Mouse (Mus musculus): ENCODE measurements around the gene Klhl36. TPM values are rescaled to one million over a fixed set of nuclear protein-coding genes. Genes with fewer than 3 reads are reported as not detected.
"Not testable (repeated sequence)": the region's sequence is repeated elsewhere in the genome, so short reads cannot be mapped to it uniquely, and the experiment has no call there.

Gene Klhl36
- polyA plus RNA-seq, 1 experiment from 2014 or later = 11.4 TPM

GRCm38 (mm10) chr8:119838983-119839340 is 23.1 kb upstream of the Klhl36 start:
- no peak overlapping the region for H3K27ac ChIP-seq (ENCODE audit: low read length)

GRCm38 (mm10) chr8:119839419-119840021 is 22.5 kb upstream of the Klhl36 start:
- Histone ChIP-seq H3K9ac (ENCODE audit: low read length) (peak overlapping the region; percentile 84), H3K4me1 (ENCODE audit: control insufficient read depth, insufficient read depth, low read length) (peaks cover 13% of the 10 kb centered on the region), H3K27ac (ENCODE audit: low read length) (peak overlapping the region; percentile 66; the same call in 1 of the 2 replicates), H3K9me3 (replicated peaks; ENCODE audit: control insufficient read depth, low read length) (no peaks in the 10 kb centered on the region), H3K36me3 (ENCODE audit: control insufficient read depth, insufficient read depth) (no peaks in the 10 kb centered on the region), H3K4me3 (ENCODE audit: low read length) (peak overlapping the region; percentile 73), H3K4me2 (ENCODE audit: low read depth, low read length) (peak overlapping the region; percentile 94), H3K27me3 (ENCODE audit: control insufficient read depth, insufficient read depth, low read length) (no peaks in the 10 kb centered on the region)
- no peak; the same call in 1 of the 2 replicates for ATAC-seq (replicated peaks; ENCODE audit: extremely low read depth, insufficient read depth, low FRiP score)
- WGBS = 38% methylated on average over 14 of the region's 14 CpGs

More at GRCm38 (mm10) chr8:119838983-119839340, 23.1 kb upstream of the Klhl36 start:
- Histone ChIP-seq H3K4me3 (ENCODE audit: low read length) (peak overlapping the region; percentile 73), H3K4me1 (ENCODE audit: control insufficient read depth, insufficient read depth, low read length) (peaks cover 11% of the 10 kb centered on the region), H3K27me3 (ENCODE audit: control insufficient read depth, insufficient read depth, low read length) (no peaks in the 10 kb centered on the region), H3K36me3 (ENCODE audit: control insufficient read depth, insufficient read depth) (no peaks in the 10 kb centered on the region), H3K9me3 (replicated peaks; ENCODE audit: control insufficient read depth, low read length) (no peaks in the 10 kb centered on the region), H3K9ac (ENCODE audit: low read length) (no peak overlapping the region; the same call in 1 of the 2 replicates), H3K4me2 (ENCODE audit: low read depth, low read length) (peak overlapping the region; percentile 94)
- ATAC-seq (replicated peaks; ENCODE audit: extremely low read depth, insufficient read depth, low FRiP score) = no peak
- WGBS = 77% methylated on average over 4 of the region's 4 CpGs

- H3K4me3 ChIP-seq (ENCODE audit: low read length) = peak within 1 kb of the TSS; percentile 73
- no peaks in the 10 kb centered on the region for H3K36me3 ChIP-seq (ENCODE audit: control insufficient read depth, insufficient read depth)
- peak; percentile 97 for ATAC-seq (replicated peaks; ENCODE audit: extremely low read depth, insufficient read depth, low FRiP score)
- peak within 1 kb of the TSS; percentile 94 for H3K4me2 ChIP-seq (ENCODE audit: low read depth, low read length)
- H3K4me1 ChIP-seq (ENCODE audit: control insufficient read depth, insufficient read depth, low read length) = peaks cover 18% of the 10 kb centered on the region
- peak within 1 kb of the TSS; percentile 66 for H3K27ac ChIP-seq (ENCODE audit: low read length)
- H3K9me3 ChIP-seq (replicated peaks; ENCODE audit: control insufficient read depth, low read length) = no peaks in the 10 kb centered on the region
- under 1% methylated on average over 57 of the region's 57 CpGs for WGBS
- peak within 1 kb of the TSS; percentile 84 for H3K9ac ChIP-seq (ENCODE audit: low read length)
- H3K27me3 ChIP-seq (ENCODE audit: control insufficient read depth, insufficient read depth, low read length) = no peaks in the 10 kb centered on the region
These were observed 21.7 kb upstream of the Klhl36 start, which contains the start of gene Cotl1 for GRCm38 (mm10) chr8:119840275-119840808. Gene Cotl1, minus strand, starts transcription at chr8:119840544.

GRCm38 (mm10) chr8:119840905-119841411 is 21.1 kb upstream of the Klhl36 start:
- Histone ChIP-seq H3K9ac (ENCODE audit: low read length) (peak overlapping the region; percentile 49), H3K4me3 (ENCODE audit: low read length) (peak overlapping the region; percentile 73), H3K27me3 (ENCODE audit: control insufficient read depth, insufficient read depth, low read length) (no peaks in the 10 kb centered on the region), H3K4me2 (ENCODE audit: low read depth, low read length) (peak overlapping the region; percentile 94), H3K4me1 (ENCODE audit: control insufficient read depth, insufficient read depth, low read length) (peaks cover 18% of the 10 kb centered on the region), H3K27ac (ENCODE audit: low read length) (peak overlapping the region; percentile 11; the same call in 1 of the 2 replicates), H3K36me3 (ENCODE audit: control insufficient read depth, insufficient read depth) (no peaks in the 10 kb centered on the region), H3K9me3 (replicated peaks; ENCODE audit: control insufficient read depth, low read length) (no peaks in the 10 kb centered on the region)
- ATAC-seq (replicated peaks; ENCODE audit: extremely low read depth, insufficient read depth, low FRiP score) = no peak
- WGBS = 15% methylated on average over 8 of the region's 8 CpGs

- Histone ChIP-seq H3K9ac (ENCODE audit: low read length) (no peak overlapping the region), H3K4me2 (ENCODE audit: low read depth, low read length) (no peak overlapping the region), H3K4me1 (ENCODE audit: control insufficient read depth, insufficient read depth, low read length) (peaks cover 13% of the 10 kb centered on the region), H3K36me3 (ENCODE audit: control insufficient read depth, insufficient read depth) (no peaks in the 10 kb centered on the region), H3K27ac (ENCODE audit: low read length) (no peak overlapping the region), H3K9me3 (replicated peaks; ENCODE audit: control insufficient read depth, low read length) (no peaks in the 10 kb centered on the region), H3K4me3 (ENCODE audit: low read length) (no peak overlapping the region), H3K27me3 (ENCODE audit: control insufficient read depth, insufficient read depth, low read length) (no peaks in the 10 kb centered on the region)
- 8% methylated on average over 4 of the region's 4 CpGs for WGBS
- ATAC-seq (replicated peaks; ENCODE audit: extremely low read depth, insufficient read depth, low FRiP score) = no peak
These were observed 18.6 kb upstream of the Klhl36 start for GRCm38 (mm10) chr8:119843444-119843843.

DNA sequence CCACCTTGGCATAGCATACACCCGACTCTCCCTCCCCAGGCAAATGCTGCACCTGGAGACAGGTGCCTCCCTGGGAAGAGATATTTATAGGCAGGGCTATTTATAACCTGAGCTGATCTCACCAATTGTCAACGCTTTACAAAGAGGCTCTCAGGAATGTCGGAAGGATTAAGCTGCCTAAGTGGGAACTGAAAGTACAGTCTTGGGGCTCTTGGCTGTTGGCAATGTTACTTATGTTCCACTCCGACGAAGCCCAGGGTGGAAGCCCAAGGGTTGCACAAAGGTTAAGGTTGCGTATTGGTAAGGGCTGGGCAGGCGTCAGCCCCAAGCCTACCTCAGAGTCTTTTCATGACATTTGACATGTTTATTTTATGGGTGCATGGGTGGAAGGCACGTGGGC is 17.5 kb upstream of the Klhl36 start:
- no peaks in the 10 kb centered on the region for H3K27me3 ChIP-seq (ENCODE audit: control insufficient read depth, insufficient read depth, low read length)
- ATAC-seq (replicated peaks; ENCODE audit: extremely low read depth, insufficient read depth, low FRiP score) = no peak
- WGBS = 17% methylated on average over 8 of the region's 8 CpGs
- 0 out of 2 replicates have a peak overlapping the region, but pooled peaks have one; percentile 32 for H3K9ac ChIP-seq (ENCODE audit: low read length)
- no peaks in the 10 kb centered on the region; the same call in 1 of the 2 replicates for H3K9me3 ChIP-seq (replicated peaks; ENCODE audit: control insufficient read depth, low read length)
- peak overlapping the region; percentile 44 for H3K4me2 ChIP-seq (ENCODE audit: low read depth, low read length)
- H3K4me1 ChIP-seq (ENCODE audit: control insufficient read depth, insufficient read depth, low read length) = peaks cover 13% of the 10 kb centered on the region
- H3K4me3 ChIP-seq (ENCODE audit: low read length) = no peak overlapping the region
- no peak overlapping the region for H3K27ac ChIP-seq (ENCODE audit: low read length)
- H3K36me3 ChIP-seq (ENCODE audit: control insufficient read depth, insufficient read depth) = no peaks in the 10 kb centered on the region

GRCm38 (mm10) chr8:119845741-119846140 is 16.3 kb upstream of the Klhl36 start:
- not testable (repeated sequence) for H3K36me3 ChIP-seq (ENCODE audit: control insufficient read depth, insufficient read depth); H3K4me3 ChIP-seq (ENCODE audit: low read length); ATAC-seq (replicated peaks; ENCODE audit: extremely low read depth, insufficient read depth, low FRiP score); H3K4me2 ChIP-seq (ENCODE audit: low read depth, low read length); H3K9me3 ChIP-seq (replicated peaks; ENCODE audit: control insufficient read depth, low read length); H3K27me3 ChIP-seq (ENCODE audit: control insufficient read depth, insufficient read depth, low read length); H3K9ac ChIP-seq (ENCODE audit: low read length); H3K27ac ChIP-seq (ENCODE audit: low read length)
- 82% methylated on average over 7 of the region's 7 CpGs for WGBS
- H3K4me1 ChIP-seq (ENCODE audit: control insufficient read depth, insufficient read depth, low read length) = peaks cover 12% of the 10 kb centered on the region

DNA sequence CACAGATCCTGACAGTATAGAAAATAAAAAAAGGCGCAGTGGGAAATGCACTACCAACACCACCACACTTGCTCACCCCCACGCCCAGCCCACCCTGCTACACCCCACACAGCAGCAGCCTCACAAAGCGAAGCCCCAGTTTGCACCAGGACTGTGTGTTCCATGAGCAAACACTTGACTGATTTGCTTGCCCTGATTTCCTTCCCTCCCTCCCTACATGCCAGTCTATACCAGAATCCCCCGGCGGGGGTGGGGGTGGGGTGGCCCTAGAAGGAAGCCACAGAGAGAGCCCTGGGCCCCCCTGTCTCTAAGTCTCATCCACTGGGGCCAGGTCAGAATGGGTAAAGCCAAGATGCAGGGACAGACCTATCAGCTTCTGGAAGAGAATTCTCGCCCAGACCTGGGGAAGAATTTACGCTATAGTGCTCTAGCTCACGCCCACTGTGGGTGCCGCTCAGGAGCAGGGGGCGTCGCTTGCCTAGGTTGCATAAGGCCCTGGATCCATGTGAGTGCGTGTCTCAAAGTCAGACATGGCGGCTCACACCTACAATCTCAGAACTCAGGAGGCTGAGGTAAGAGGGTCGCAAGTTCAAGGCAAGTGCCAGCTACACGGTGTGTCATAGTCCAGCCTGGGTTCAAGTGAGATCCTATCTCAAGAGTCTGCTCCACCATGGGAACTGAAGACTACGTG is 14.7 kb upstream of the Klhl36 start:
- Histone ChIP-seq H3K4me2 (ENCODE audit: low read depth, low read length) (no peak overlapping the region), H3K4me3 (ENCODE audit: low read length) (no peak overlapping the region)

DNA sequence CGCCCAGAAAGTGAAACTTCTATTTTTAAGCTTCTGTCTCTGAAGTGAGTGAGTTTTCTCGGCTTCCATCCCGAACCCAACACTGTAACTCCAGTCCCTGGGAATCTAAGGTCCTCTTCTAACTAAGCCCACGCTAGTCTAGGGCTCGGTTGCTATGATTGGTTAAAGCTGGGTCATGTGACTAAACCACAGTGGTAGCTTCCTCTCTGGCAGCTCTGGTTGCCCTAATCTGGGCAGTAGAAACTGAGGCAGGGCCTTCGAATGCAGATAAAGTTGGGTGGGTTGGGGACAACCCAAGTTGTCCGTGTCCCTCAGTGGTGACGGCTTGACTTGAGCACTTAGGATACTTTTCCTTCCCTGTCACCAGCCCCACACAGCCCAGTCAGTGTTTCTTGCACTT is 8.5 kb upstream of the Klhl36 start:
- WGBS = 72% methylated on average over 8 of the region's 8 CpGs
- Histone ChIP-seq H3K4me3 (ENCODE audit: low read length) (no peak overlapping the region), H3K27me3 (ENCODE audit: control insufficient read depth, insufficient read depth, low read length) (no peaks in the 10 kb centered on the region; the same call in 1 of the 2 replicates), H3K9ac (ENCODE audit: low read length) (no peak overlapping the region), H3K9me3 (replicated peaks; ENCODE audit: control insufficient read depth, low read length) (no peaks in the 10 kb centered on the region; the same call in 1 of the 2 replicates), H3K4me1 (ENCODE audit: control insufficient read depth, insufficient read depth, low read length) (peaks cover 5% of the 10 kb centered on the region; the same call in 1 of the 2 replicates), H3K36me3 (ENCODE audit: control insufficient read depth, insufficient read depth) (no peaks in the 10 kb centered on the region), H3K4me2 (ENCODE audit: low read depth, low read length) (no peak overlapping the region), H3K27ac (ENCODE audit: low read length) (no peak overlapping the region)
- ATAC-seq (replicated peaks; ENCODE audit: extremely low read depth, insufficient read depth, low FRiP score) = no peak

More for the DNA sequence above, 14.7 kb upstream of the Klhl36 start:
- ATAC-seq (replicated peaks; ENCODE audit: extremely low read depth, insufficient read depth, low FRiP score) = no peak
- Histone ChIP-seq H3K36me3 (ENCODE audit: control insufficient read depth, insufficient read depth) (no peaks in the 10 kb centered on the region), H3K9me3 (replicated peaks; ENCODE audit: control insufficient read depth, low read length) (no peaks in the 10 kb centered on the region; the same call in 1 of the 2 replicates), H3K27me3 (ENCODE audit: control insufficient read depth, insufficient read depth, low read length) (no peaks in the 10 kb centered on the region), H3K27ac (ENCODE audit: low read length) (no peak overlapping the region), H3K4me1 (ENCODE audit: control insufficient read depth, insufficient read depth, low read length) (peaks cover 6% of the 10 kb centered on the region), H3K9ac (ENCODE audit: low read length) (no peak overlapping the region)
- 73% methylated on average over 16 of the region's 16 CpGs for WGBS

Data from heart, embryonic 16.5 days (tissue).